Comparison of ENCODE assay signal across 14 mouse cellular contexts in genomic region chr4:84566123-84566522, GRCm38 (mm10).
"Had no signal": no experiment of that assay in that cellular context is flagged by ENCODE, and none has a peak within 500 bp of the region (broad histone marks: within the 10 kb centered on the region; RNA-seq: fewer than 3 reads in every experiment).

No protein-coding gene starts in this region.

- H3K4me2 ChIP-seq: kidney, embryonic 15.5 days; limb, embryonic 12.5 days; midbrain, embryonic 12.5 days; neural tube, embryonic 15.5 days had no signal

- H3K9ac ChIP-seq: kidney, embryonic 15.5 days; limb, embryonic 12.5 days; liver, embryonic 14.5 days; midbrain, embryonic 12.5 days; neural tube, embryonic 15.5 days had no signal

- H3K4me1 ChIP-seq: kidney, embryonic 15.5 days; midbrain, embryonic 12.5 days; neural tube, embryonic 15.5 days had no signal

- DNase-seq: kidney, adult 2 months; kidney, postnatal 36 days; layer of hippocampus, adult 9-11 months; layer of hippocampus, postnatal 36 days; lung, adult 18-20 months; lung, postnatal 14 days; thymus, postnatal 4 days had no signal

- H3K36me3 ChIP-seq: kidney, embryonic 15.5 days; limb, embryonic 12.5 days; midbrain, embryonic 12.5 days; neural tube, embryonic 15.5 days had no signal

- H3K27ac ChIP-seq: kidney, embryonic 15.5 days; limb, embryonic 12.5 days; liver, embryonic 14.5 days; midbrain, embryonic 12.5 days; neural tube, embryonic 15.5 days; stomach, postnatal 0 days had no signal

- H3K9me3 ChIP-seq: kidney, embryonic 15.5 days; limb, embryonic 12.5 days; midbrain, embryonic 12.5 days; neural tube, embryonic 15.5 days had no signal

- H3K27me3 ChIP-seq: kidney, embryonic 15.5 days; limb, embryonic 12.5 days; midbrain, embryonic 12.5 days; neural tube, embryonic 15.5 days had no signal

- H3K4me3 ChIP-seq: kidney, embryonic 15.5 days; limb, embryonic 12.5 days; midbrain, embryonic 12.5 days; myocyte; neural tube, embryonic 15.5 days had no signal
